Mouse (Mus musculus) bone marrow, adult 2 months (tissue): ENCODE data around the gene H2-Oa. TPM values are rescaled to one million over a fixed set of nuclear protein-coding genes. Genes with fewer than 3 reads are reported as not detected.

ENCODE experiments used
- H3K27ac ChIP-seq: fragments of 200-500 bp; 2 replicates; pipeline ENCODE4 v1.5.1; 2012; ENCODE audit warnings: low read depth, mild to moderate bottlenecking, control low read depth, inconsistent platforms, low read length; ENCODE audit not compliant: control insufficient read depth, poor library complexity, insufficient read depth
- H3K4me1 ChIP-seq: fragments of 200-500 bp; 2 replicates; pipeline ENCODE4 v1.6.1; 2011; ENCODE audit warnings: low read length; ENCODE audit not compliant: control insufficient read depth, insufficient read depth
- H3K4me3 ChIP-seq: fragments of 200-500 bp; replicated peaks from 2 replicates; pipeline ENCODE3; 2011; ENCODE audit warnings: mild to moderate bottlenecking, low read depth, low read length, control low read depth; ENCODE audit not compliant: control insufficient read depth
- CTCF ChIP-seq: fragments of 200-500 bp; IDR thresholded peaks from 2 replicates; pipeline ENCODE4 v1.5.1; 2011; ENCODE audit warnings: low read length, control low read depth; ENCODE audit not compliant: control insufficient read depth, insufficient read depth
- POLR2A ChIP-seq: fragments of 200-500 bp; IDR thresholded peaks from 2 replicates; pipeline ENCODE4 v1.6.1; 2011; ENCODE audit warnings: low read depth, mild to moderate bottlenecking, control low read depth, low read length, borderline replicate concordance; ENCODE audit not compliant: control insufficient read depth
- WGBS: fragments of 180-500 bp; shearing (Covaris S2); methylation state at CpG from one replicate; pipeline ENCODE4 v1.1.7; 2018; 5-methylcytosine and 5-hydroxymethylcytosine counted together
- polyA plus RNA-seq: library from polyadenylated mRNA; stranded (reverse); fragments of >200 nt; gene quantifications from 2 replicates; pipeline ENCODE4 v1.2.4, GENCODE M21; 2011; ENCODE audit warnings: low replicate concordance; ENCODE audit not compliant: missing spikeins, insufficient read depth, insufficient read length

The H2-Oa gene
- polyA plus RNA-seq, 1 experiment = 6.3 TPM

GRCm38 (mm10) chr17:34121172-34121878 is 29.2 kb downstream of the H2-Oa start:
- under 1% methylated on average over 34 of the region's 35 CpGs for WGBS
- TF ChIP-seq CTCF (no peak), POLR2A (peak; percentile 21; the same call in 1 of the 2 replicates)
- H3K27ac ChIP-seq = peak overlapping the region; percentile 95
- H3K4me1 ChIP-seq = peaks cover 4% of the 10 kb centered on the region; the same call in 1 of the 2 replicates
- H3K4me3 ChIP-seq = peak overlapping the region; percentile 88

- Histone ChIP-seq H3K4me1 (peaks cover 4% of the 10 kb centered on the region; the same call in 1 of the 2 replicates), H3K4me3 (peak overlapping the region; percentile 88), H3K27ac (peak overlapping the region; percentile 95)
- 0 out of 2 replicates have a peak, but pooled peaks have one; percentile 3 for TF ChIP-seq POLR2A
- no peak for TF ChIP-seq CTCF
- WGBS = 3% methylated on average over 10 of the region's 10 CpGs
These were observed 29.7 kb downstream of the H2-Oa start for GRCm38 (mm10) chr17:34121879-34122187.

GRCm38 (mm10) chr17:34122188-34122984 is 30.2 kb downstream of the H2-Oa start, which contains the start of gene Brd2:
Brd2 (minus strand) TSS chr17:34122634.
- peak; percentile 51; the same call in 1 of the 2 replicates for TF ChIP-seq POLR2A
- no peak for TF ChIP-seq CTCF
- Histone ChIP-seq H3K4me1 (peaks cover 6% of the 10 kb centered on the region; the same call in 1 of the 2 replicates), H3K27ac (peak within 1 kb of the TSS; percentile 95), H3K4me3 (peak within 1 kb of the TSS; percentile 88)
- under 1% methylated on average over 74 of the region's 75 CpGs for WGBS

- WGBS = 0% methylated on average over 7 of the region's 7 CpGs
- Histone ChIP-seq H3K4me3 (peak overlapping the region; percentile 88), H3K4me1 (peaks cover 8% of the 10 kb centered on the region; the same call in 1 of the 2 replicates), H3K27ac (no peak overlapping the region)
- TF ChIP-seq POLR2A (no peak), CTCF (no peak)
These were observed 31.0 kb downstream of the H2-Oa start for GRCm38 (mm10) chr17:34123111-34123510.

- no peak for TF ChIP-seq POLR2A
- no peak for TF ChIP-seq CTCF
- peaks cover 8% of the 10 kb centered on the region; the same call in 1 of the 2 replicates for H3K4me1 ChIP-seq
These were observed 31.4 kb downstream of the H2-Oa start for GRCm38 (mm10) chr17:34123518-34123917.

GRCm38 (mm10) chr17:34124649-34125048 is 32.5 kb downstream of the H2-Oa start:
- WGBS = 13% methylated on average over 6 of the region's 6 CpGs
- no peak overlapping the region for H3K27ac ChIP-seq
- peaks cover 12% of the 10 kb centered on the region; the same call in 1 of the 2 replicates for H3K4me1 ChIP-seq
- TF ChIP-seq POLR2A = no peak
- no peak for TF ChIP-seq CTCF
- no peak overlapping the region for H3K4me3 ChIP-seq

More at GRCm38 (mm10) chr17:34123518-34123917, 31.4 kb downstream of the H2-Oa start:
- Histone ChIP-seq H3K27ac (peak overlapping the region; percentile 13; the same call in 1 of the 2 replicates), H3K4me3 (peak overlapping the region; percentile 52)
- 9% methylated on average over 2 of the region's 2 CpGs for WGBS

GRCm38 (mm10) chr17:34126826-34127420 is 34.8 kb downstream of the H2-Oa start:
- TF ChIP-seq CTCF (no peak), POLR2A (no peak)
- no peak overlapping the region for H3K4me3 ChIP-seq
- peaks cover 14% of the 10 kb centered on the region; the same call in 1 of the 2 replicates for H3K4me1 ChIP-seq
- 68% methylated on average over 9 of the region's 9 CpGs for WGBS
- peak overlapping the region; percentile 7; the same call in 1 of the 2 replicates for H3K27ac ChIP-seq

GRCm38 (mm10) chr17:34127475-34127874 is 35.3 kb downstream of the H2-Oa start:
- 10% methylated on average over 6 of the region's 6 CpGs for WGBS
- no peak for TF ChIP-seq CTCF
- no peak for TF ChIP-seq POLR2A
- Histone ChIP-seq H3K27ac (no peak overlapping the region), H3K4me1 (peaks cover 14% of the 10 kb centered on the region; the same call in 1 of the 2 replicates), H3K4me3 (no peak overlapping the region)
